Mouse (Mus musculus): ENCODE results near the gene Serinc5.

The Serinc5 gene

GRCm38 (mm10) chr13:92613094-92613493 is 2.2 kb downstream of the Serinc5 start:
- no peak for DNase-seq (ENCODE audit: low read depth, low spot score)

GRCm38 (mm10) chr13:92615201-92615600 is 4.3 kb downstream of the Serinc5 start:
- no peak for DNase-seq (ENCODE audit: low read depth, low spot score)

- DNase-seq (ENCODE audit: low read depth, low spot score): no peak
Observed at GRCm38 (mm10) chr13:92616459-92616858, 5.6 kb downstream of the Serinc5 start.

GRCm38 (mm10) chr13:92626196-92626595 is 15.3 kb downstream of the Serinc5 start:
- no peak for DNase-seq (ENCODE audit: low read depth, low spot score)

GRCm38 (mm10) chr13:92626725-92627124 is 15.8 kb downstream of the Serinc5 start:
- no peak for DNase-seq (ENCODE audit: low read depth, low spot score)

- DNase-seq (ENCODE audit: low read depth, low spot score): no peak
Observed at GRCm38 (mm10) chr13:92629509-92629908, 18.6 kb downstream of the Serinc5 start.

GRCm38 (mm10) chr13:92631450-92631849 is 20.6 kb downstream of the Serinc5 start:
- no peak for DNase-seq (ENCODE audit: low read depth, low spot score)

GRCm38 (mm10) chr13:92632550-92632949 is 21.7 kb downstream of the Serinc5 start:
- DNase-seq (ENCODE audit: low read depth, low spot score): no peak

GRCm38 (mm10) chr13:92635040-92635439 is 24.1 kb downstream of the Serinc5 start:
- no peak for DNase-seq (ENCODE audit: low read depth, low spot score)

GRCm38 (mm10) chr13:92636226-92636909 is 25.5 kb downstream of the Serinc5 start:
- no peak for DNase-seq (ENCODE audit: low read depth, low spot score)

- no peak for DNase-seq (ENCODE audit: low read depth, low spot score)
Observed at GRCm38 (mm10) chr13:92636910-92637275, 26.0 kb downstream of the Serinc5 start.

GRCm38 (mm10) chr13:92639093-92640014 is 28.5 kb downstream of the Serinc5 start:
- DNase-seq (ENCODE audit: low read depth, low spot score): no peak

- no peak for DNase-seq (ENCODE audit: low read depth, low spot score)
Observed at GRCm38 (mm10) chr13:92644199-92644598, 33.3 kb downstream of the Serinc5 start.

- no peak for DNase-seq (ENCODE audit: low read depth, low spot score)
Observed at GRCm38 (mm10) chr13:92644753-92645152, 33.9 kb downstream of the Serinc5 start.

GRCm38 (mm10) chr13:92647695-92648094 is 36.8 kb downstream of the Serinc5 start:
- peak; percentile 14 for DNase-seq (ENCODE audit: low read depth, low spot score)

- DNase-seq (ENCODE audit: low read depth, low spot score): no peak
Observed at GRCm38 (mm10) chr13:92649111-92649510, 38.2 kb downstream of the Serinc5 start.

- no peak for DNase-seq (ENCODE audit: low read depth, low spot score)
Observed at GRCm38 (mm10) chr13:92650956-92651355, 40.1 kb downstream of the Serinc5 start.

- DNase-seq (ENCODE audit: low read depth, low spot score): no peak
Observed at GRCm38 (mm10) chr13:92652498-92652897, 41.6 kb downstream of the Serinc5 start.

GRCm38 (mm10) chr13:92653283-92653682 is 42.4 kb downstream of the Serinc5 start:
- DNase-seq (ENCODE audit: low read depth, low spot score): no peak

- DNase-seq (ENCODE audit: low read depth, low spot score): no peak
Observed at GRCm38 (mm10) chr13:92656815-92657513, 46.1 kb downstream of the Serinc5 start.

GRCm38 (mm10) chr13:92659611-92660010 is 48.7 kb downstream of the Serinc5 start:
- no peak for DNase-seq (ENCODE audit: low read depth, low spot score)
